Mouse (Mus musculus): Measurements from ENCODE around the gene Hoxb5.

The Hoxb5 gene

GRCm38 (mm10) chr11:96303151-96304099 lies at the start of gene Hoxb5:
Hoxb5 (plus strand) TSS chr11:96303336.
- DNase-seq: no peak

DNA sequence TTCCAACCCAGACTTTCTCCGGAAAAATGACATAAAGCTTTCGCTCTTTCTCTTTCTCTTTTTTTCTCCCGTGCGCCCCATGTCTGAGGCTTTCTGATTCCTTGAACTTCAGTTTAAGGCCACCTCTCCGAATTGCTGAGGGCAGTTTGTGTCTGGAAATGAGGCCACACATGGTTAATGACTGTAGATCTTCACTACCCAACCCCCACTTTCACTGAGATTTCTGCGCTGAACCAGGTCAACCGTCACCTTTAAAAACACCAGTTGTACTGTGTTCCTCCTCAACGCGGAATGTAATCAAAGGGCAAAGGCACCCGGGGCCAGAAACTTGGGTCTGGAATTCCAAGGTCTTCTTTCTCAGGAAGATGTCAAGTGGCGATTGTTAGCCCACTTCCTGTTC lies 48.9 kb upstream of the Hoxb5 start:
- no peak for DNase-seq

GRCm38 (mm10) chr11:96255111-96255995 lies 47.8 kb upstream of the Hoxb5 start:
- DNase-seq: no peak

DNA sequence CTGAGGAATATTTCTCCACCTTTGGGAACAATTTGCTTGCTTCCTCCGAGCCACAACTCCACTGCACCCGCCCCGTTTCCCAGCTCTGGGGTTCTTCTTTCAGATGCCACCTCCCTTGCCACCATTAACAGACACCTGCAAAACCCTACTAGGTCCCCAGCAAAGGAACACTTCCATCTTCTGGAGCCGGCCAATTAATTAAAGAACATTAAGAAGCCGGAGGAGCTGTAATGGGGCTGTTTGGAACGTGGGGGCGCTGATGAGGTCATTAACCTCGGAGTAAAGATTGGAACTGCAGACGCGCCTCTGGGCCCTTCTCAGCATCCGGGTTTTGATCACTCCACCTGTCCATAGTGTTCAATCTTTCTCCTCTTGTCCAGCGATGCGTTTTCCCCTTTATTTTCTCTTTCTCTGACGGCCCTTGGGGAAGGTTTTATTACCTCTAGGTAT lies 47.1 kb upstream of the Hoxb5 start:
- DNase-seq: no peak

DNA sequence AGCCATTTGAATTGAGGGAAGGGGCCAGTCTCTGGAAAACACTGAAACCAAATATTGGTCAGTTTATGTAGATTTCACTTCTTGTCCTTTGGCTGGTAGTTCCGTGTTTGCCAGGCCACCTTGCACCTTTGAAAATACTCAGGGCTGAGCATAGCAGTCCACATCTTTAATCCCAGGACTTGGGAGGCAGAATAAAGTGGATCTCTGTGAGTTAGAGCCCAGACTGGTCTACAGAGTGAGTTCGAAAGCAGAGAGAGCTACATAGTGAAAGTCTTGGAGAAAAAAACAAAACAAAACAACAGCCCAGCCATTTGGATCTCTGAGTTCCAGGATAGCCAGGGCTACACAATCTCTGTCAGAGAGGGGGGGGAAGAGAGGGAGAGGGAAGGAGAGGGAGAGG lies 46.0 kb upstream of the Hoxb5 start:
- no peak for DNase-seq

GRCm38 (mm10) chr11:96259038-96259437 lies 44.1 kb upstream of the Hoxb5 start:
- DNase-seq: no peak

DNA sequence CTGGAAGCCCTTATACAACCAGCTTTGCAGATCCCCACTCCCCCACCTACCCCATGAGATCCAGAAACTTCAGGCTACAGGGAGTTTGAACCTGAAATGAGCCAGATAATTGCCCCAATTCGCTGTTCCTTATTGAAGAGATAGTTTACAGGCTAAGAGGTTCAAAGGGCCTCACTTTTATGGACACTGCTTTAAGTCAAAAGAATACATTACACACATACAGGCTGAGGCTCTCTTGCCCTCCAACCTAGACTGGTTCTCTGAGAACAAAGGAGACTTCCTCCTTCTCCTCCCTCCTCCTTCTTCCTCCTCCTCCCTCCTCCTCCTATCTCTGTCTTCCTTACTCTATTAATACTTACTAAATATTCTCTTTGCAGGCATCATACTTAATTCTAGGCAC lies 43.6 kb upstream of the Hoxb5 start:
- no peak for DNase-seq

DNA sequence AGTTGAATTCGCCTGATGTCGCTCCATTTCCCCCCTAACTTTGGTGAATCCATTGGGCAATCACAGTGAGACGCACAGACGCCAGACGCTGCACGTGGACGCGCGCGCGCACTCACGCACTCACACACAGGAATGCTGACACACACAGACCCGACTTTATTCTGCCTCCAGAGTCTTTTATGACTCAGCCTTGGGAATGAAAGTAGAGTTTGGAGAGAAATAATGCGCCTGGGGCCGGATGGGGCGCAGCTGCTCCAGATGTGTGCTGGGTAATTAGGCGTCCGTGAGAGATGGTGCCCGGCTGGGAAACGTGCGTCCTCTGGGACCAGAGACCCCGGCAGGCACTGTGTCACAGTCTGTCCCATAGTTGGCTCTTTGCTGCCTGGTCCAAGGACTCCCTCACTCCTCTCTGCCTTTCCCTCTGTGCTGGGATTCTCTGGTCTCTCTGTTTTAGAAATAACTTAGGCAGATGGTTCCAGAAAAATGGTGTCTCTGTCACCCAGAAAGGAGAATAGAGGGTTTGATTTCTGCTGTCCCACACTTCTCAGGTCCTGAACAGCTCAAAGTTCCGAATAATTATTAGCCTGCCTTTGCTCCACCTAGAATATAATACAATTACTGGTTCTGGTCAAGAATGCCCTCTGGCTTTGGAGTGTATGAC lies 42.7 kb upstream of the Hoxb5 start:
- no peak for DNase-seq

- no peak for DNase-seq
These were observed 41.7 kb upstream of the Hoxb5 start for GRCm38 (mm10) chr11:96261323-96261890.

DNA sequence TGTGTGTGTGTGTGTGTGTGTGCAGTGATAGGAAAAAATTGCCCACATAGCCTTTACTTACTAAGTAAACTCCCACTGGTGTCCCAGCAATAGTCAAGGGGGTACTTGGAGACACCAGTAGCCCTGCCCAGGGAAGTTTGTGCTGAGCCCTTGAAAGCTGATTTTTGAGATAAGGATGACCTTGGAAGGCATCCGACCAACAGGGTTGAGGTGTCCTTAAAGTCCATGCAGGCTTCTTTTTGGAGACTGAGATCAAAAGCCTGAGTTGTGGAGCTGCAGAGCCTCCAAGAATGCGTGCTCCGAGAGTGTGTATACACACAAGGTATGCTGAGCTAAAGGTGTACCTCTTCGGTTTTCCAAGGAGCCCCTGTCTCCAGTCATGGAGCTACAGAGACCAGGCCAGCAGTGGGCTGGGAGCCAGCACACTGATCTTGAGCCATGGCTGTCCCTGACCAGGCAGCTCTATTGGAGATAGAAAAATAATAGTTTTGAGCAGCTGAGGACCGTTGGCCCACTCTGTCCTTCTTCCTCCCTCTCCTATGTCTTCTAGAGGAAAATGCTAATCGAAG lies 40.8 kb upstream of the Hoxb5 start:
- no peak for DNase-seq

DNA sequence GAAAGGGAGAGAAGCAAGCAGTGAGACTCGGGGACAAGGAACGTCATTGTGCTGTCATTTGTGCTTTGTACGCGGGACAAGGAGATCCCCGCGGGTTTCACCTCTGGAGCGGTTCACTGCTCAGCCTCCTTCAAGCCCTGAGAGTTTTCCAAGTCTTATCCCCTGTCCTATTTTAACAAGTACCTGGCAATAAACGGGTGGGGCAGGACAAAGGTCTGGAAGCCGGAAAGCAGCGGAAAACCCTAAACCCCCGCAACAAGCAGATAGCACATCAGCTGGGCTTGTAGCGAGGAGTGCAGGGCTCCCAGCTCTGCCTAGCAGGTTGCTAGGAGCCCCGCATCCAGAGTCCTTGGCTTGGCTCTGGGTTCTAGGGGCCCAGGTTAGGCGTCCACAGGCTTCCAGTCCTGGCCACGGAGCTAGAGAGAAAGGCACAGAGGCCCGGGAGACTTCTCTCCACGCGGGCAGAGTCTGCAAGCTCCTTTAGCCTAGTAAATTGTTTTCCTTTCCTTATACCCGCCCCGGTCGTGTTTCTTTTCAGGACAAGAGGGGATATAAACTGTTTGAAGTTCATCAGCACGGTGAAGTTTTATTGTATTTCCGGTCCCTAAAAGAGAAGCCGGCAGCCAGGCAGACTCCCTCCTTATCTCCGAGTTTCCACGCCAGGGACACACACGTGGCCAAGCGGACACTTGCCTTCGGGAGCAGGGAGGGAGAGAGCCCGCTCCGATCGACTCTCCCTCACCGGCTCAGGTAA lies 39.3 kb upstream of the Hoxb5 start:
- DNase-seq: no peak

- no peak for DNase-seq
These were observed 38.6 kb upstream of the Hoxb5 start for GRCm38 (mm10) chr11:96264390-96265020.

- DNase-seq: no peak
These were observed 37.2 kb upstream of the Hoxb5 start for GRCm38 (mm10) chr11:96265954-96266353.

- no peak for DNase-seq
These were observed 35.9 kb upstream of the Hoxb5 start for GRCm38 (mm10) chr11:96267021-96267920.

DNA sequence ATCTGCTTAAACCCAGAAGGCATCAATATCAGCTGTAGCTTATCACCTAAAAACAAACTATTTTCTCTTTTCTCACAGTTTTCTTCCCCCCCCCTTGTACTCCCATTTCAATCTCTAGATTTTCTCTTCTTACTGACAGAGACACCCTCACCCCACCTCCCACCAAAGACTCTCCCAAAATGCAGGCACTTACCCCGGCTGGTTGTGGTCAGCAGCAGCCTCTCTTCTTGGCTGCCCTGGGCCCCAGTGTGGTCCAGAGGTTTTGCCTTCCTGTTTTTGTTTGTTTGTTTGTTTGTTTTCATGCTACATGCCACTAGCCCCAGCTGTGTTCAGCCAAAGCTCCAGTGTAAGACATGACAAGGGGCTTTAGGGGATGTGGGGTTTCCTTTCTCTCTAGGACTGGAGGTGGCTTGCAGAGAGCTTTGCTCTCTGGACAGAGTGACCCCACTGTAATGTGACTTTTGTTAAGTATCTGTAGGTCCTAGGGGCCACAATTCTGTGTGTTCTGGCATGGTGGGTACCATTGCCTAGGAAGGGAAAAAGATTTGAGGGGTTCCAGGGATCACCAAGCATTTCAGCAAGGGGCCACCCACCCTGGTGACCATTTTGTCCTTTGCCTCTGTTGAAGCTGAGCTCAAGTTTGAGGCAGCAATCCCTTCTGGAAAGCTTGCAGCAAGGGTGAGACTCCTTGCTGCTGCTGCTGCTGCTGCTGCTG lies 34.9 kb upstream of the Hoxb5 start:
- DNase-seq: no peak

DNA sequence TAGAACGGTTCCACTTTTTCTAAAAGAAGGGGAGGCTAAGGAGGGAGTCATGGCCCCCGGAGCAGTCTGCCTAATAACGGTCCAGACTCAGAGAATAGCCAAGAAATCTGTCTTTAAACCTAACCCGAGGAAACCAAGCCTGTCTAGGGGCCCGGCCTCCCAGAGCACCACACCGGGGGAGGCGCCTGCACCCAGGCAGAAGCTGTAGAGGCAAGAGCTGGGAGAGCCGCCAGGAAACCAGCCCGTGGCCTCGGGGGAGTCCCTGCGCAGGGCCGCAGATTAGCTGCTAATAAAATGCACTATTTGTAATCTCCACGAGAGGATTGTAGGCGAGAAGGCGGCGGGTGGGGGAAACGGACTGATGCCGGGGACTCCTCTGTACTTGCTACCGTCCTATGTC lies 33.3 kb upstream of the Hoxb5 start:
- DNase-seq: no peak

DNA sequence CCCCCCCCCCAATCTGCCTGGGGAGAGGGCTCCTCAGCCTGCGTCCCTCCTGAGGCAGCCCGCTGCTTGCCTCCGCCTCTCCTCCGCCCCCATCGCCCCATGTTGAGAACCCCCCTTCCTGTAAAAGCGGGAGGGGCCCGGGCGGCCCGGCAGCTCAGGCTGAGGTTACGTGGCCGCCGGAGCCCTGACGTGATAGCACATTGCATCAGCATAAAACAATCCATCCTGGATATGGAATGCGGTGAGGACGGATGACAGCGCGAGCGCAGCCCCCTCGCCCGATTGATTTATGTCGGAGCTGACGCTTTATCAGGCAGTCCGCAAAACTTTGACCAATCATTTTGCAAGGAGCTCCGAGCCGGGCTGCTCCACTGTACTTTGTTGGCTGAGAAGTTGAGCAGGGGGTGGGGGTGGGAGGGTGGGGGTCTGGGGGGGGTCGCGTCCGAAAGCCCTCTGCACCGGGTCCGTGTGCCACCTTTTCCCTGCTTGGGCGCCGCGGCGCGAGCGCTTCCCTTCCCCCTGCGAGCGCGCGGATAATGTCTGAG lies 32.1 kb upstream of the Hoxb5 start, which contains the start of gene Hoxb9:
Hoxb9 (plus strand) TSS at position 462 of the 545 bp plus-strand sequence.
- no peak for DNase-seq

GRCm38 (mm10) chr11:96271541-96272011 lies 31.6 kb upstream of the Hoxb5 start:
- no peak for DNase-seq

Data from cerebellum, adult 11 months (tissue).